Mouse (Mus musculus): ENCODE results near the gene Tcfl5.
A peak's percentile ranks its signal among the peaks of the same experiment; 100 is the strongest.

Gene Tcfl5

DNA sequence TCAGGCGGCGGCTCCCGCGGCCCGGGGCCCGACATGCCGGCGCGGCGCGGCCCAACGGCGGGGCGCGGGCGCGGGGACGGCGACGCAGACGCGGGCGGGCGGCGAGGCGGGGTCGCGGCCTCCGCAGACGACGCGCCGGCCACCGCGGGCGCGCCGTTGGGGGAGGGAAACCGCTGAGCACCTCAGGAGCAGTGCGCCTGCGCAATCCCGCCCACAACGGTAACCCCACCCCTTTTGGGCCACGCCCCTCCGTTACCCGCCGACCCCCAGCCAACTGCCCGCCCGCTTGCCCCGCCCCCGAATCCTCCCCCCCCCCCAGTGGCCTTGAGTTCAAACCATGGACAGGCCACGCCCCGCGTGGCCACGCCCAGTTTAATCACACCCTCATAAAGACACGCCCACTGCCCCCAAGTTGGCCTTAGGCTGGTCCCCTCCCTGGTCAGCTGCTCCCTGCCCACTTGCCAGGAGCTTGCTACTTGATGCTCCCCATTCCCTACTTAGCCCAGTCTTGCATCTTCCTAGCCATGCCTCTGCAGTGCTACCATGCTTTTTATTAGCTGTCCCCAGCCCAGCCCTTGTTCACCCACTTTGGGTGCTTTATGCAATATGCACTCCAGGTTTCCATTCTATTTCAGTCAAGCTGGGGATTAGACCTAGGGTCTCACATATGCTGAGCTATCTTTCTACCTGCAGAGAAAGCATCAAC is at the start of gene Tcfl5:
Gene Tcfl5 (minus strand): TSS at position 154 of the 706 bp plus-strand sequence.
- DNase-seq (ENCODE audit: low spot score): peak; percentile 76

DNA sequence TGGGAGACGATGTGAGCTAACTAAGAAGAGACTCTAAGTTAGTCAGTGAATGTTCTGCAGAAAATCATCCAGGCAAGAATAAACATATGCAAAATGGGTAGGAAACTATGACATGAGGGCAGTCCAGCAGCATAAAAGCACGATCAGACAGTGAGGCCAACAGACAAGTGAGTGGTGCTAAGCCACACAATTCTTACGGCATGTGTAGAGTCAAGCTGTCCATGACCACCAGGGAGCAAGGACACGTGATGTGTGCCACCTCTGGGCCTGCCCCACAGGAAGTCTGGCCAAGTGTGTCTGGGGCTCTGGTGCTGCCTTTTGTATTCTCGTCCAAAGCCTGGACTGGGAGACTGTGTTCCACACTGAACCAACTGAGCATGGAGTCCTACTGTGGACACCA is 47.3 kb upstream of the Tcfl5 start:
- no peak for DNase-seq (ENCODE audit: low spot score)

DNA sequence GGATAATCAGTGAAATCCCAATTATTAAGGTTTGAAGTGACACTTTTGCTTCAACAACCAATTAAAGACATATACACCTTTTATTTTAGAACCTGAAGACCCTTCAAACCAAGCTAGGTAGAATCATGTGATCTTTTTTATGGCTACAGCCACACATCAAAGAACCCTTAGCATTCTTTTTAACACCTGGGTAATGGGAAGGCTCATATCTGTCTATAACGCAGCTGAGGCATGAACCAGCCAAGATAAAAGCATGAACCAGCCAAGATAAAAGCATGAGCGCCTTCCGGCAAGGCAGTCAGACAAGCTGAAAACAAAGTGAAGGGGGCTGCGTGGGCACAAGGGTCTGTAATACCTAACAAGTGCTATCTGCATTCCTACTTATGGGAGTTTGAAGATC is 41.5 kb upstream of the Tcfl5 start:
- DNase-seq (ENCODE audit: low spot score): no peak

DNA sequence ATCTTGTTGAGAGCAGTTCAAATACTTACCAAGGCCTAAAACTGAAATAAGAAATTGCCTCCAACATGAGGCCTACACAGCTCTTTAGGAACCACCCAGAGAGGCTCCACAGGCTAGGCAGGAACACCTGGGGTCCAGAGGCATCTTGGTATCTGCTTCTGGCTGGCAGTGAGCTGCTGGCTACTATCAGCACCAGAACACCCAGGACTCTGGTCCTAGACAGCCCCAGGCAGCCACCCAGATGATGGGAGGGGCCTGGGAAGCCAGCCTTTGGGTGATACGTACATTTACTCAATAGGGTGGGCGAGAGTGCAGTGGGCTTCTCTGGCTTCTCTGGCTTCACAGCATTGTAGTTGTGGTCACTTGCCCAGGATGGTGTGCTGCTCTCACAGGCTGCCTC is 41.0 kb upstream of the Tcfl5 start:
- DNase-seq (ENCODE audit: low spot score): no peak

DNA sequence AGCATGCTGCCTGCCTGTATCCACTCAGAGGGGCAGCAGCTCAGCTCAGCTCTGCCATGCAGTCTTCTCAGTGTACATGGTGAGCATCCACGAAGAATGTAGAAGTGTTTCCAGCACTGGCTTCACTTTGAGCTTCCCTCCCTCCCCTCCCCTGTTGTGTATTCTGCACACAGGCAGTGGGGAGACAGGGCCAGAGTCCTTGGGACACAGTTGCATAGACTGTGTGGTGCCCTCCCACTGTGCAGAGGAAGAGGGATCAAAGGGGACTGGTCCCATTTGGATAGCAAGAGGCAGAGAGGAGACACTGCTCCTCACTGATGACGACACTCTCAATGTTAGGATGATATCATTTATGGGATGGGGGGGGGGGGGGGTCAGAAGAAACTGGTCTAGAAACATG is 38.7 kb upstream of the Tcfl5 start:
- DNase-seq (ENCODE audit: low spot score): no peak

DNA sequence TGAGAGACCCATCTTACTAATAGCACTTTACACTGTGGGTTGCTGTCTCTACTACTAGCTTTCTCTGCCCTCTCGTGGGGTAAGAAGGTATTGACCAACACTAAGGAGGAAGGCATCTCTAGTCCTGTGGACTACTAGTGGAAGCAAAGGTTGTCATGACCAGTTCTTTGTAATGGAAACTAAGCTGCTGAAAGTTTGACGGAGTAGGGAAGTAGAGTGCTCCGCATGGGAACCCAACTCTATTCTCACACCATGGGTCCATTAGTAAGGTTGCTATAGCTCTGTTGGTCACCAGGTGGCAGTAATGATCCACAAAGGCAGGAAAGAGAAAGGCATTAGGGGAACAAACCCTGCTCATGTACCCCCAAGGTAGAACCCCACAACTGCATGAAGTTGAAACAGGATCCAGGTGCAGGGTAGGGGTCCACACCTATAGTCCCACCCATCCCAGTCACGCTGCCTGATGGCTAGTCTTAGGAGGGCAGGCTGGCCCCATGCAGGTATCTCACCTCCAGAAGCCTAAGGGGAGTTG is 36.2 kb upstream of the Tcfl5 start:
- DNase-seq (ENCODE audit: low spot score): peak; percentile 64

DNA sequence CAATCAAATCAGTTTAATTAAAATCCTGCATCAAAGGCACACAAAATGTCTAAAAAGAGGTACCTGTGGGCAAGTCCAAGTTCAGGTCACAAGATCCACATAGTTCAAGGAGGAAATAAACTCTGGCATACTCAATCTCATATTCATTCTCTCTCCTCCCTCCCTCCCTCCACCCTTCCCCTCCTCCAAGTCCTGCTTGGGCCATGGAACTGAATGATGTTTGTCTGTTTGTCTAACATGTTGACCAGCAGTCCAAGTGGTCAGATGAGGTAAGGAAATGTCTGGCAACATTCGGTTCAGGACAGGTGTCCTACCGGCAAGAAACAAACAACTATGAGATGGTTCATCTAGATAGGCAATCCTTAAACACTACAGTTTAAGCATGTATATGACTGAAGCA is 34.2 kb upstream of the Tcfl5 start:
- no peak for DNase-seq (ENCODE audit: low spot score)

DNA sequence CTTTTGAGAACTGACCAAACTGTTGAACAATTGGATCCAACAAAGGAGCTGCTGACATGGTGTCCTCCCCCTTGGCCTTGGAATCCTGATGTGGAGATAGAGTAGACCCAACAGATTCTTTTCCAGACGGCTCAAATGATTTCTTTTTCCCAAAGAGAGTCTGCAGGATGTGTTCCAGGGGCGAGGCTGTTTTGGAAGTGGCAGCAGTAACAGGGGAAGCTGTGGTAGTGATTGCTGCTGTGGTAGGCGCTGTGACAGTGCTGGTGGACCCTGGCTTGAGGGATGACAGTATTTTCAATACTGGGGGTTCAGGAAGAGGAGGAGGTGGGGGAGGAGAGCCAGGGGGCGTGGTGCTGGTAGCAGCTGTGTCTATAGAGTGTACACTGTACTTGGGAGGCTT is 19.5 kb upstream of the Tcfl5 start:
- no peak for DNase-seq (ENCODE audit: low spot score)

DNA sequence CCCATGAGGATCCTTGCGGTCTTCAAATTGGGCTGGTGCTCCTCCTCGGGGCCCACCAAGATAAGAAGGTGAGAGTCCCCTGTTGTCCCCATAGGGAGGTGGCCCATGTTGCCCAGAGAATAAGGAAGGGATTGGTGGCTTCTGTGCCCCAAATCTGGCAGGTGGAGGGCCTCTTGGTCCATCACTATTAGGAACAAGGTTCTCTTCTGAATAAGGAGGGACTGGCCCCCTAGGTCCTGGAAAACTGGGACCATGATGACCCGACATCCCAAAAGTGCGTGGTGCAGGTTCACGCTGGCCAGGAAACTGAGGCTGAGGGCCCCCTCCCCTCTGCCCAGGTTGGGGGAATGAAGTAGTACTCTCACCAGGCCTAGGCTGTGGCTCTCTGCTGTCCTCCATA is 18.0 kb upstream of the Tcfl5 start:
- no peak for DNase-seq (ENCODE audit: low spot score)

DNA sequence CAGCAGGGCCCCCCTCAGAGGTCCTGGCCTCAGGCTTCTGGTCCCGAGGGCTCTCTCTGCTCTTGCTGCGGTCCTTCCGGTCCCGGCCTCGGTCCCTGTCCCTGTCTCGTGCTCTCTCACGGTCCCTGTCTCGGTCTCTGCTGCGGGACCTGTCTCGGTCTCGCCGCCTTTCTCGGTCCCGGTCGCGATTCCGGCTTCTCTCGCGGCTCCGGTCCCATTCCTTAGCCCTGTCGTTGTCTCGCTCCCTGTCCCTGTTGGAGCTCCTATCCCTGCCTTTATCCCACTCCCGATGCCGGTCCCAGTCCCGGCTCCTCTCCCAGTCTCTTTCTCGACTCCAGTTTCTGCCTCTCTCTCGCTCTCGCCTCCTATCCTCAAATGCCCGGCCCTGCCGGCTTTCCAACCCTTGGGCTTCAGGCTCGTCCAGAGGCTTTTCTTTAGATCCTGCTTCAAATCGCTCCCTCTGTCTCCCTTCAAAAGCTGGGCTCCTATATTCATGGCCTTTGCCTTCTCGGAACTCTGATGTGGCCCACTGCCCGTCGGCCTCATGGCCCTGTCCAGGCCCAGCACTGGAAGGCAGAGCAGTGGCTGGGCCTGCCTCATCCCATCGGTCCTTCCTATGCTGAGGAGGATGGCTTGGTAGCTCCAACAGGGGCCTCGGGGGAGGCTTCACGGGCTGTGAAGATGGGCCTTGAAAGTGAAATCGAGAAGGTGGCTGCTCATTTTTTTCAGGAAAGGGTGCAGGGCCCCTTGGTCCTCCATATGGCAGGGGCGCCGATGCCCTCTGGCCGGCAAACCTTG is 17.0 kb upstream of the Tcfl5 start:
- DNase-seq (ENCODE audit: low spot score): no peak

DNA sequence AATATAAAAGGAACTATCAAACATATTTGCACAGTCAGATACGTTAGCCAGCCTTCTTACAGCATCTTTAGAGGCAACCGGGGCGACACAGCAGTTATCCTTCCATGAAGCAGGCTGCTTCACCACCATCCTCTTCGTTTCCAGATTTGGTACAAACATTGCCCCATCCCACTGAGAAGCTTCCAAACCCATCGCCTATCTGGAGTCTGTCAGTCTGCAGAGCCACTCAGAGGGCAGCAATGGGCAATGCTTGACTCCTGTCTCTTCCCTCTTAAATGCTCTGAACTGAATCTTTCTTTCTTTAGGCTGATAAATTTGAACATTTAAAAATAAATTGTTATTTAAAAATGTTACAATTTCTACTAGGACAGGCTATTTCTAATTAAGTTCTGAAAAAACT is 15.9 kb upstream of the Tcfl5 start:
- DNase-seq (ENCODE audit: low spot score): no peak

DNA sequence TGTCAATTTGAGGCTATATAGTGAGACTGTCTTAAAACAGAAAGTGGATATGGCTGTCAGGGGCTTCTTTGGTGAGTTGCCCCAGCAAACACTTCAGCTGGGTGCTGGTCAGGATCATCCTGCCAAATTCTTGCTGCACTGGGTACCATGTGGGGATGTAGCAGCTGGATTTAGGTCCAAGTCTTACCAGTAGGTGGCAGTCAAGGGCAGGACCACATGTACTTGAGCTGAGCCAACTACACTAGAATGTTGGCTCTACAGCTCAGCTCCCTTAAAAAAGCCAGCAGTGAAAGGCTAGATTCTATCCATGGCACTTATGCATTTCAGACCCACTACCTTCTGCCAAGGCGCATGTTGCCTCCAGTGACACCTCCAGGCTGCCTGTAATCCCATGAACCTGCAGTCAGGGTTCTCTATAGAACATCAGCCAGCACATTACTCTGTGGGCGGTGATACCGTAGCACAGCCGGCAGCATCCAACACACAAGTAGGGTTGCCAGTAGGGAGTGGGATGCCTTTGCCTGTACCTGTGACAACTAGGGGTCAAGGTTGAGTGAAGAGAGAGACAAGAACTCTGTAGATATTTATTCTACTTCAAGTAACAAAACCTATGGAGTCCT is 15.0 kb upstream of the Tcfl5 start:
- peak; percentile 82 for DNase-seq (ENCODE audit: low spot score)

DNA sequence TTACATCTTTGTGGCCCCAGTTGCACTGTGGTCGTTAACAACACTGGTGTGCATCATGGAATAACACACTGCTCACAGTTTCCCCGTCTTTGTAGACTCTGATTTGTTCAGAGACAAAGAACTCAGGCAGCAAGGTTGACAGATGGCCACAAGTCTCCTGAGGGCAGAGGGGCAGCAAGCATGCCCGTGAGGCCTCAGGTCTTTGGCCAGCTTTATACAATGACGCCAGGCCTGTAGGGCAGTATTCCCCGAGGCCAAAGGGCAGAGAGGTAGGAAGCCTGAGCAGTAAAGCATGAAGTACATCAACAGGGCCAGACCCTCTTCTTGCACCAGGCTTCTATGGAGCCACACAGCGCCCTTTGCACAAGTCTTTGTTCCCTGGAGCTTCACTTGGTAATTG is 12.6 kb upstream of the Tcfl5 start:
- no peak for DNase-seq (ENCODE audit: low spot score)

DNA sequence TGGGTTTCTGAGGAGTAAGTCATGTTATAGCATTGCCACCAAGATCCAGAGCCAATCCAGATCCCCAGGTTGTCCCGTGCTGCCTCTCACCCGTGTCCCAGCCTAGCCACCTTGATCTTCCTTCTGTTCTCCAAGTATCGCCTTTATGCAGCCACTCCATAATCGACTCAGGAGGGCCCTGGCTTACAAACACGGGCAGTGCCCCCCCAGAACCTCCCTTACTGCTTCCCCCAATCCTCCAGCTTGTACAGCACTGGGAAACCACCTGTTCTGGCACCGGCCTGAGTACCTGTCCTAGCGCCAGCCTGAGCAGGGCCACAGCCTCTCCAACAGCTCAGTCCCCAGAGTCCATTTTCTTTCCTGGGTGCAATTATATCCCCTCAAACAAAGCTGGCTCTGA is 12.2 kb upstream of the Tcfl5 start:
- DNase-seq (ENCODE audit: low spot score): no peak

DNA sequence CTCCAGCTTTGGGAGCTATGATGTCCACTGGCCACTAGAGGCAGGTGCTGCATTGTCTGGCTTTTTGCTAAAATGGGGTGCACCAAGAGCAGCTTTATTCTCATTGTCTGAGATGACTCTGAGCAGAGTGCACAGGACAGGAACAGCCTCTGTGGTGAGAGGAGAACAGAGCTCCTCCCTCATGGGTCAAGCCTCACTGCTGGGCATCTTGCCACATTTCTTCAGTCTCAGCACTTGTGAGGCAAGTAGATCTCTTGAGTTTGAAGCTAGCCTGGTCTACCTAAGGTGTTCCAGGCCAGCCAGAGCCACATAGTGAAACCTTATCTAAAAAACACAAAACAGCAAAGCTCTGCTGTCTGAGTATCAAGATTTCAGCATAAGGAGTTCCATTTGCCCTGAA is 4.3 kb upstream of the Tcfl5 start:
- DNase-seq (ENCODE audit: low spot score): no peak

DNA sequence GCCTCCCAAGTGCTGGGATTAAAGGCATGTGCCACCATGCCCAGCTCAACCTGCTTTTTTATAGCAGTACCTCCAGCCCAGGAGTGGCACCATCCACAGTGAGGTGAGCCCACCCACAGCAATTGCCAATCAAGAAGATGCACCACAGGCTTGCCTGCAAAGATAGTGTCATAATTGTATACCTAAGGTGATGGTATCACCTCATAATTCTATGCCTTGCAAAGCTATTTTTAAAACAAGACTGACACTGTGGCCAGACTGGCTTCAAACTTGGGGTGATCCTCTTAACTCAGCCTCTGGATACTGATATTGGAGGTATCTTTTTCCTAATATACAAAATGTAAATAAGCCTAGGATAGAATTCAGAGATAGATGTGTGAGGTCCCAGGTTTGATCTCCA is 1.1 kb upstream of the Tcfl5 start:
- DNase-seq (ENCODE audit: low spot score): no peak

DNA sequence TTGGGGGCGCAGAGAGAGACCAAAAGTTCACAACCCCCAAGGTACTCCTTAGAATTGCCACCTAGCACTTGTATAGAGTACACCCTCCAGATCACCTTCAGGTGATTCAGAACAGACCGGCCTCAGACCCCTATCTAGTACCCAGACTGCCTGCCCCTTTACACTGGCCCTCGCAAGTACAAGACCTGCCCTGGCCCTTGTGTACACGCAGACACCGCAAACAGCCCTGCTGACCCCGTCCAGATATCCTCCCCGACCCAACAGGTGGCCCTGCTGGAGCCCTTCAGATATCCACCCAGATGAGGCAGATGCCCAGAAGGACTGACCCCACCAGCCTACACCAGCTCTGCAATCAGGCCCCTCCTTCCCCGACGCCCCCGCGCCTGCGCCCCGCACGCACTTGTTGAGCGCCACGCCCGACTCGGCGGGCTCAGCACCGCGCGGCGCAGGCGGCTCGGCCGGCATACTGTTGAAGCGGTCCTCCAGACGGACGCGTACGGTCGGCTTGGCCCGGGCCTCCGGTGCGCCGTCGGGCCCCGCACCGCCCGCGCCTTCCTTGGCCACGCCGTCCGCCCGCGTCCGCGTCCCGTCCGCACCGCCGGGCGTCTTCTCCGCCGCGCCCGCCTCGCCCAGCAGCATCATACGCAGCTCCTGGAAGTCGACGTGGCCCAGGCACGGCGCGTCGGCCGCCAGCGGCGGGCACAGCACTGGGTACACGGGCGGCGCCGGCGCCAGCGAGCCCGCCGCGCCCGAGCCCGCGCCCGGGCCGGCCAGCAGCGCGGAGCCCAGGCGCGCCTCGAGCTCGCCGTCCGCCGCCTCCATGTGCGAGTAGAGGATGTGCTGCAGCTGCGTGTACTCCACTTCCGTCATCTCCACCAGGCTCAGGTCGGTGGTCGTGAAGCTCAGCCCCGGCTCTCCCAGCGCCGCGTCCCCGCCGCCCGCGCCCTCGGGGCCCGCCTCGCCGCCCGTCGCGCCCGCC is 643 bp downstream of the Tcfl5 start:
- no peak for DNase-seq (ENCODE audit: low spot score)

DNA sequence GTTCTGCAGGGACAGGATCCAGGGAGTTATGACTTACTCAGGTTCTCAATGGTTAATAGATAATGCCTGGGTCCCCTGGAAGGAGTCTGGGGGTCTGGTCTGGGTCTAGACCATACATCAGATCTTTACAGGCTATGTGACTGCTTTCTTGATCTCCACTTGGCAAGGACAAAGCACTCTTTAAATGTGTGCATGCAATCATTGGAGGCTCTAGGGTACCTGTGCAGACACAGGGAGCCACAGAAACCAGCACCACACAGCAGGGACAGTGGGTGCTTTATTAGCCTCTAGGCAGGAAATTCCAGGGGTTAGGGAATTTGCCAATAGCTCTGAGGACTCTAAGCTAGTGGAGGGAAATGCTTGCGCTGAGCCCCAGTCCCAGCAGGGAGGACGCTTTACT is 30.6 kb downstream of the Tcfl5 start:
- DNase-seq (ENCODE audit: low spot score): no peak

DNA sequence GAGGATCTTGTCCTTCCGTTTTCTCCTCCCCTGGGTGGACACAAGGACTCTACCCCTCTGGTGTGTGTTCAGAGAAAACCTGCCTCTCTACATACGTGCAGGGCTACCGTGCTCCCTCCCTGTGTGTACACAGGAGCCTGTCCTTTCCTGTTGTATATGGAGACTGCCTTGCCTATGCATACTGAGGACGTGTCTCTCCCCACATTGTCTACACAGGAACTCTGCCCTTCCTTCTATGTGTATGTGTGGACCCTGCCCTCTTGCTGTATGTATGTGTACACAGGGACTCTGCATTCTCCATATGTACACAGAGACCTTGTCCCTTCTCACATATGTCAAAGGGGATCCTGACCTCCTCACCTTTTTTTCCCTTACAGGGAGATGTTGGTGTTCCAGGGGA is 32.2 kb downstream of the Tcfl5 start:
- DNase-seq (ENCODE audit: low spot score): no peak

DNA sequence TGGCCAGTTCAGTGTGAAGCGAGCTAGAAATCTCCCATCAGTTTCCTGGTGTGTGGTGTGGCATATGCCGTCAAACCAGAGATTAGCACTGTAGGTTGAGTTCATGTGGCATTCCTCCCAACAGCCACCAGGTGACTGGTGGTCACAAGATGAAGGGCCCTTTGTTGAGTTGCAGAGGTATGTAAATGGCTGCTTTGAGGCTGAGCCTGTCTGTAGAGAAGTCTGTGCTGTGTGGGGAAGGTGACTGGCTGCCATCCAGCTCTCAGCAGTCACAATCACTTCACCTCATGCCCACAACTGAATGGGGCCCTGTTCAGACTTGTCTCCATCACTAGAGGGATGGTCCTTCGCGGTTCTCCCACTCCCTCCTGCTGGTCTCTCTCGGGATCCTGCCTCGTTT is 37.7 kb downstream of the Tcfl5 start:
- no peak for DNase-seq (ENCODE audit: low spot score)

DNA sequence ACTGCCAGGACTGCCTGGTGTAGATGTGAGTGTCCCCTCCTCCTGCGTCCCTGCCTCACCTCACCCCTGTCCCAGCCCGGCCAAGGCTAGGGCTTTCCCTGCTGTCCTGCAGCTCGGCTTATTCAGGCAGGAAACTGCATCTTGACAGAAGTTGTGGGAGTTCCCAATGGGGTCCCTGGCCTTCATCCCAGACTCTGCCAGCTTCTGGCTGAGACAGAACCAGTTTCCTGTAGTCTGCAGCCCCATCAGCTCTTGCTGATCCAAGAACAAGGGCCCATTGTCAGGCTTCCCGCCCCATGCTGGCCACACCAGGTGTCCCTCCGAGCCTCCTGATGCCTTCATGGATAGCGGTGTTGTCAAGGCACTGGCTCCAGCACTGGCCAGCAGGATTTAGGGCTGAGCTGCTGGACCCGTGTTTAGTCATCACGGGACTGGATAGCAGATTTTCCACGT is 41.9 kb downstream of the Tcfl5 start:
- DNase-seq (ENCODE audit: low spot score): no peak

Measured in testis, postnatal 10 days (tissue).